Mouse (Mus musculus): ENCODE data around the gene Tfip11. TPM values are rescaled to one million over a fixed set of nuclear protein-coding genes. Genes with fewer than 3 reads are reported as not detected.

Gene Tfip11
- polyA plus RNA-seq, 1 experiment from 2014 or later = 27.1 TPM

GRCm38 (mm10) chr5:112384805-112385472, 58.8 kb downstream of the Tfip11 start:
- DNase-seq (no peak), ATAC-seq (ENCODE audit: insufficient read depth) (no peak)
- Histone ChIP-seq H3K36me3 (ENCODE audit: insufficient read depth) (no peaks in the 10 kb centered on the region), H3K4me3 (ENCODE audit: low read depth, low read length) (no peak overlapping the region), H3K27ac (ENCODE audit: low read depth) (no peak overlapping the region), H3K9me3 (ENCODE audit: low read depth, low read length) (no peaks in the 10 kb centered on the region), H3K27me3 (ENCODE audit: insufficient read depth, low read length) (no peaks in the 10 kb centered on the region), H3K4me2 (no peak overlapping the region), H3K4me1 (ENCODE audit: insufficient read depth) (no peaks in the 10 kb centered on the region), H3K9ac (no peak overlapping the region)
- TF ChIP-seq CTCF (IDR thresholded peaks at IDR 0.05; ENCODE audit: low read depth) = no peak
- WGBS = 89% methylated on average over 13 of the region's 13 CpGs

DNA sequence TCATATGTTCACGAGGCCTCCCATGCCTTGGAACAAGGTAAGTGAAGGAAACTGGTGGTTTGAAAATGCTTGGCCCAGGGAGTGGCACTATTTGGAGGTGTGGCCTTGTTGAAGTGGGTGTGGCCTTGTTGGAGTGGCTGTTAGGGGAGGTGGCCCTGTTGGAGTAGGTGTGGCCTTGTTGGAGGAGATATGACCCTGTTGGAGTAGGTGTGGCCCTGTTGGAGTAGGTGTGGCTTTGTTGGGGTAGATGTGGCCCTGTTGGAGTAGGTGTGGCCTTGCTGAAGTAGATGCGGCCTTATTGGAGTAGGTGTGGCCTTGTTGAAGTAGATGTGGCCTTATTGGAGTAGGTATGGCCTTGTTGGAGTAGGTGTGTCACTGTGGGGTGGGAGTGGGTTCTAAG, 59.8 kb downstream of the Tfip11 start:
- no peaks in the 10 kb centered on the region for H3K4me1 ChIP-seq (ENCODE audit: insufficient read depth)
- H3K4me2 ChIP-seq = no peak overlapping the region
- H3K27ac ChIP-seq (ENCODE audit: low read depth) = no peak overlapping the region
- no peaks in the 10 kb centered on the region for H3K27me3 ChIP-seq (ENCODE audit: insufficient read depth, low read length)
- H3K9me3 ChIP-seq (ENCODE audit: low read depth, low read length) = no peaks in the 10 kb centered on the region
- no peak for DNase-seq
- no peak overlapping the region for H3K4me3 ChIP-seq (ENCODE audit: low read depth, low read length)
- WGBS = 58% methylated on average over 2 of the region's 2 CpGs
- TF ChIP-seq CTCF (IDR thresholded peaks at IDR 0.05; ENCODE audit: low read depth) = no peak
- no peak; the same call in 1 of the 2 replicates for ATAC-seq (ENCODE audit: insufficient read depth)
- H3K36me3 ChIP-seq (ENCODE audit: insufficient read depth) = no peaks in the 10 kb centered on the region
- H3K9ac ChIP-seq = no peak overlapping the region

Other genes starting within 250 kb of the Tfip11 start
- gene Cryba4, start 73.8 kb upstream of the Tfip11 start, polyA plus RNA-seq (2014; fragmentation: Nextera tagmentation; extraction: Ambion mirVana) = 2.4 and 2.7 TPM in 2 replicates
- 2.0 TPM in 2 replicates for gene Crybb1, start 70.5 kb upstream of the Tfip11 start, polyA plus RNA-seq (2014; fragmentation: Nextera tagmentation; extraction: Ambion mirVana)
- 53.2 and 57.7 TPM in 2 replicates for gene Tpst2, start 49.7 kb upstream of the Tfip11 start, polyA plus RNA-seq (2014; fragmentation: Nextera tagmentation; extraction: Ambion mirVana)
- gene Srrd, start 16.7 kb downstream of the Tfip11 start, polyA plus RNA-seq (2014; fragmentation: Nextera tagmentation; extraction: Ambion mirVana) = 42.3 and 51.0 TPM in 2 replicates
- 27.0 and 30.3 TPM in 2 replicates for gene Hps4, start 16.7 kb downstream of the Tfip11 start, polyA plus RNA-seq (2014; fragmentation: Nextera tagmentation; extraction: Ambion mirVana)
- gene Gm6583, start 29.7 kb downstream of the Tfip11 start, polyA plus RNA-seq (2014; fragmentation: Nextera tagmentation; extraction: Ambion mirVana) = 0.16 and 0.26 TPM in 2 replicates
- gene Asphd2, start 68.5 kb downstream of the Tfip11 start, polyA plus RNA-seq (2014; fragmentation: Nextera tagmentation; extraction: Ambion mirVana) = 5.6 and 8.0 TPM in 2 replicates
- gene Gm6588, start 123.1 kb downstream of the Tfip11 start, polyA plus RNA-seq (2014; fragmentation: Nextera tagmentation; extraction: Ambion mirVana) = not detected in 2 replicates